Mouse (Mus musculus) hindbrain, postnatal 0 days (tissue): ENCODE data around the gene Galntl6. TPM values are rescaled to one million over a fixed set of nuclear protein-coding genes. Genes with fewer than 3 reads are reported as not detected.

Source experiments
- ATAC-seq: fragments of 200-750 bp; cut with Nextera tagmentation; 2 replicates; pipeline ENCODE4 v1.8.0; 2017; ENCODE audit warnings: mild to moderate bottlenecking, moderate TSS enrichment, moderate library complexity
- DNase-seq: peaks from one replicate; pipeline ENCODE4 v3.0.0-alpha.2; 2015; ENCODE audit warnings: low spot score
- H3K27ac ChIP-seq: fragments of 300-500 bp; sonication (generic); 2 replicates; pipeline ENCODE4 v1.5.1; 2014; ENCODE audit warnings: mild to moderate bottlenecking
- H3K27me3 ChIP-seq: fragments of 300-500 bp; sonication (generic); 2 replicates; pipeline ENCODE4 v1.6.1; 2014; ENCODE audit warnings: low read length, mixed read lengths; ENCODE audit not compliant: insufficient read depth
- H3K36me3 ChIP-seq: fragments of 300-500 bp; sonication (generic); 2 replicates; pipeline ENCODE4 v1.6.1; 2014; ENCODE audit warnings: low read length, mixed read lengths; ENCODE audit not compliant: insufficient read depth
- H3K4me1 ChIP-seq: fragments of 300-500 bp; sonication (generic); 2 replicates; pipeline ENCODE4 v1.6.1; 2014; ENCODE audit warnings: antibody characterized with exemption, low read length, mixed read lengths; ENCODE audit not compliant: insufficient read depth
- H3K4me2 ChIP-seq: fragments of 300-500 bp; sonication (generic); 2 replicates; pipeline ENCODE4 v1.6.1; 2014; ENCODE audit warnings: low read depth, mild to moderate bottlenecking, low read length, moderate library complexity, mixed read lengths
- H3K4me3 ChIP-seq: fragments of 300-500 bp; sonication (generic); 2 replicates; pipeline ENCODE4 v1.5.1; 2014; ENCODE audit warnings: low read length
- H3K9ac ChIP-seq: fragments of 300-500 bp; sonication (generic); replicated peaks from 2 replicates; pipeline ENCODE4 v1.6.1; 2014; ENCODE audit warnings: mild to moderate bottlenecking, low read length, moderate library complexity, mixed read lengths
- H3K9me3 ChIP-seq: fragments of 300-500 bp; sonication (generic); 2 replicates; pipeline ENCODE4 v1.6.1; 2016; ENCODE audit warnings: low read length, mixed read lengths
- CTCF ChIP-seq: IDR thresholded peaks from 2 replicates; pipeline ENCODE4 v1.5.1; 2016; ENCODE audit warnings: antibody characterized with exemption, control low read depth, low read depth
- WGBS: fragments of 180-500 bp; shearing (Covaris S2); extraction: QIAGEN DNeasy Blood & Tissue Kit; methylation state at CpG from one replicate; pipeline ENCODE4 v1.1.7; 2014; 5-methylcytosine and 5-hydroxymethylcytosine counted together
- polyA plus RNA-seq: library from polyadenylated mRNA; unstranded; fragments of >200 nt; fragmentation: Nextera tagmentation; extraction: Ambion mirVana; gene quantifications from 2 replicates; pipeline ENCODE4 v1.2.1, GENCODE M21; 2015
- total RNA-seq: library from RNA; depleted of rRNA; stranded (reverse); fragments of >200 nt; gene quantifications from 2 replicates; pipeline ENCODE4 v1.2.3, GENCODE M21; 2014

The Galntl6 gene
- total and polyA plus RNA-seq, 2 experiments from 2014 or later = 16.5 to 26.5 TPM

- DNase-seq (peak; percentile 90), ATAC-seq (peak; percentile 94)
- WGBS = 20% methylated on average over 12 of the region's 12 CpGs
- Histone ChIP-seq H3K4me3 (no peak overlapping the region), H3K9ac (no peak overlapping the region), H3K36me3 (no peaks in the 10 kb centered on the region), H3K27me3 (no peaks in the 10 kb centered on the region), H3K4me2 (peak overlapping the region; percentile 38), H3K27ac (peak overlapping the region; percentile 76), H3K4me1 (no peaks in the 10 kb centered on the region), H3K9me3 (no peaks in the 10 kb centered on the region)
- 0 out of 2 replicates have a peak, but pooled peaks have one; percentile 30 for TF ChIP-seq CTCF
Observed at GRCm38 (mm10) chr8:57962286-57963110, 949.9 kb downstream of the Galntl6 start.

GRCm38 (mm10) chr8:57959136-57959535 is 953.3 kb downstream of the Galntl6 start:
- no peak overlapping the region for H3K4me2 ChIP-seq
- no peaks in the 10 kb centered on the region for H3K9me3 ChIP-seq
- no peak overlapping the region for H3K4me3 ChIP-seq
- WGBS = 38% methylated on average over 3 of the region's 3 CpGs
- no peaks in the 10 kb centered on the region for H3K4me1 ChIP-seq
- no peak for TF ChIP-seq CTCF
- H3K27me3 ChIP-seq = no peaks in the 10 kb centered on the region
- no peak overlapping the region for H3K9ac ChIP-seq
- no peaks in the 10 kb centered on the region for H3K36me3 ChIP-seq
- DNase-seq = no peak
- no peak overlapping the region for H3K27ac ChIP-seq
- no peak for ATAC-seq

GRCm38 (mm10) chr8:57958121-57958901 is 954.1 kb downstream of the Galntl6 start:
- H3K27me3 ChIP-seq = no peaks in the 10 kb centered on the region
- no peak for TF ChIP-seq CTCF
- H3K36me3 ChIP-seq = no peaks in the 10 kb centered on the region
- no peak for ATAC-seq
- H3K9ac ChIP-seq = no peak overlapping the region
- no peak overlapping the region for H3K4me3 ChIP-seq
- H3K4me1 ChIP-seq = no peaks in the 10 kb centered on the region
- DNase-seq = no peak
- H3K27ac ChIP-seq = no peak overlapping the region
- no peak overlapping the region for H3K4me2 ChIP-seq
- 35% methylated on average over 16 of the region's 16 CpGs for WGBS
- no peaks in the 10 kb centered on the region for H3K9me3 ChIP-seq

DNA sequence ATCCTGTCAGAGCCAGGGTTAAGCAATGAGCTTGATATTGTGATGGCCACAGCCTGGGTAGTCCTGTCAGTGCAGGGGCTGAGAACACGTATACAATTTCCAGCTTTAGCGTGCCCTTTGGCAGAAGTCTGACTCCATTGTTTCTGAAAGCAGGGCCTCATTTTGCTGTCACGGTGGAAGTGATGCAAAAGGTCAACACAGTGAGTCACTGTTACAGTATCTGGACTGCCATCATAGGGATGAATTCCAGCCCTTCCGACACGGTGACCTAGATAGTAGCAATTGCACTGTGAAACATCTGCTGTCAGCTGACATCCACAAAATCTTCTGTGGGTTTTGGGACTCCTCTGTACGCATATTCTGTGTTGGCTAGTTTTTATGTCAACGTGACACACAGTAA is 956.9 kb downstream of the Galntl6 start:
- no peak overlapping the region for H3K4me3 ChIP-seq
- 78% methylated on average over 7 of the region's 7 CpGs for WGBS
- H3K4me1 ChIP-seq = no peaks in the 10 kb centered on the region
- no peak overlapping the region for H3K4me2 ChIP-seq
- H3K9me3 ChIP-seq = no peaks in the 10 kb centered on the region
- H3K27me3 ChIP-seq = no peaks in the 10 kb centered on the region
- H3K36me3 ChIP-seq = no peaks in the 10 kb centered on the region
- H3K9ac ChIP-seq = no peak overlapping the region
- DNase-seq (no peak), ATAC-seq (no peak)
- no peak overlapping the region for H3K27ac ChIP-seq
- no peak for TF ChIP-seq CTCF

- no peaks in the 10 kb centered on the region for H3K4me1 ChIP-seq
- H3K9ac ChIP-seq = no peak overlapping the region
- H3K27ac ChIP-seq = no peak overlapping the region
- no peak overlapping the region for H3K4me2 ChIP-seq
- 75% methylated on average over 2 of the region's 2 CpGs for whole genome bisulfite sequencing
- H3K36me3 ChIP-seq = no peaks in the 10 kb centered on the region
- H3K4me3 ChIP-seq = no peak overlapping the region
- DNase-seq (no peak), ATAC-seq (no peak)
- H3K9me3 ChIP-seq = no peaks in the 10 kb centered on the region
- no peaks in the 10 kb centered on the region for H3K27me3 ChIP-seq
- TF ChIP-seq CTCF = no peak
Observed at GRCm38 (mm10) chr8:57941113-57941512, 971.3 kb downstream of the Galntl6 start.

DNA sequence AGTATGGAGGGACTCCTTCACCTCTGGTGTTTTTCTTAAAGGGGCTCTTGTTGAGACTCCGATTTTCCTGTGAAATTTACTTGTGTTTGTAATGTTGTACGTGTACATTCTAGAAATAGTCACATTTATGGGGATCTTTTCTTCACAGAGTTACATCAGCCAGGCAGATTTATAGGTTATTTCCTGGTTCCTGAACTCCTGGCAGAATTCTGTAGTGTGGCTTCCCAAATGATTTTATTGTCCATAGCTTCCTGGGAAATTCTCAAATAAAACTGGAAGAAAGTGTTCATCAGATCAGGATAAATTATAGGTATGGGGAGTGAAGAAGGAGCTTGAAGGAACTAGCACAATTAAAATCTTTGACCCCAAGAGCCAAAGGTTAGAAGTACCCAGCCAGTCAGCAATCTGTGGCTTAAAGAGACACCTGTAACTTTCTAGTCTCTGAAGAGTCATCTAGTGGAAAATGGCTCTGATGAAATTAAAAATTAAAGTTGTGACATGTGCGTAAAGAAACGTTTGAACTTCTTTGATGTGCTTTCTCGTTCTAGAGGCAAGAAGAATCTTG is 972.5 kb downstream of the Galntl6 start:
- Histone ChIP-seq H3K27ac (no peak overlapping the region), H3K9ac (no peak overlapping the region), H3K4me3 (no peak overlapping the region), H3K27me3 (no peaks in the 10 kb centered on the region), H3K36me3 (no peaks in the 10 kb centered on the region), H3K9me3 (no peaks in the 10 kb centered on the region), H3K4me1 (no peaks in the 10 kb centered on the region), H3K4me2 (peak overlapping the region; percentile 40)
- WGBS = 68% methylated on average over 5 of the region's 5 CpGs
- no peak for TF ChIP-seq CTCF
- no peak for ATAC-seq
- DNase-seq = no peak
